In genomic region chr10:75325821-75326220, GRCm38 (mm10) we compare ENCODE assay signal across 19 mouse cellular contexts. TPM values are rescaled to one million over a fixed set of nuclear protein-coding genes. Genes with fewer than 3 reads are reported as not detected.
A peak's percentile ranks its signal among the peaks of the same experiment; 100 is the strongest.
DNase-seq lines count a peak whose midpoint lies in the region; ATAC-seq and TF ChIP-seq lines count a peak whose summit lies in the region.
"Had no signal": no experiment of that assay in that cellular context is flagged by ENCODE, and none has a peak within 500 bp of the region (broad histone marks: within the 10 kb centered on the region; RNA-seq: fewer than 3 reads in every experiment).

No protein-coding gene starts in this region.

- H3K27me3 ChIP-seq in CH12.LX (replicated peaks), result no peaks in the 10 kb centered on the region
- H3K27me3 ChIP-seq in midbrain, embryonic 16.5 days (ENCODE audit: control insufficient read depth, insufficient read depth, low read depth, low read length), result no peaks in the 10 kb centered on the region
- H3K27me3 ChIP-seq: embryonic facial prominence, embryonic 12.5 days; forebrain, embryonic 13.5 days; forebrain, embryonic 15.5 days; Patski had no signal

- no peaks in the 10 kb centered on the region for H3K9me3 ChIP-seq in CH12.LX (replicated peaks; ENCODE audit: low read length)
- H3K9me3 ChIP-seq in midbrain, embryonic 16.5 days (replicated peaks; ENCODE audit: control insufficient read depth, low read length, poor library complexity, severe bottlenecking), result no peaks in the 10 kb centered on the region
- H3K9me3 ChIP-seq: embryonic facial prominence, embryonic 10.5 days; embryonic facial prominence, embryonic 12.5 days; forebrain, embryonic 13.5 days; forebrain, embryonic 15.5 days had no signal

- no peak for TF ChIP-seq CTCF in CH12.LX (conservative IDR thresholded peaks at IDR 0.05 in 1 of 2, IDR thresholded peaks at IDR 0.05 in 1 of 2; ENCODE audit: low read depth in 2 of 2, low read length in 2 of 2)

- TF ChIP-seq RAD21 in CH12.LX (IDR thresholded peaks at IDR 0.05; ENCODE audit: low read depth, low read length), result no peak

- peak overlapping the region; percentile 78 for H3K27ac ChIP-seq in CH12.LX (ENCODE audit: insufficient read depth, low read depth)
- H3K27ac ChIP-seq in midbrain, embryonic 16.5 days (ENCODE audit: low read length), result no peak overlapping the region
- H3K27ac ChIP-seq: embryonic facial prominence, embryonic 10.5 days; embryonic facial prominence, embryonic 12.5 days; forebrain, embryonic 13.5 days; forebrain, embryonic 15.5 days had no signal

- H3K4me2 ChIP-seq in CH12.LX (ENCODE audit: insufficient read depth, low read depth, poor library complexity, severe bottlenecking), result no peak overlapping the region
- no peak overlapping the region for H3K4me2 ChIP-seq in midbrain, embryonic 16.5 days (ENCODE audit: low read length)
- H3K4me2 ChIP-seq: embryonic facial prominence, embryonic 12.5 days; forebrain, embryonic 13.5 days; forebrain, embryonic 15.5 days had no signal

- in situ Hi-C loops in CH12.LX (cut with MboI; ENCODE audit: low pct_ligation_motif_present, low pct_unique_long_range_greater_than_20kb, low sequenced_read_pairs), result no loop called here

- intact Hi-C loops in heart, postnatal 14 days (cut with DNase I), result no loop called here

- dilution Hi-C loops in CH12.LX (cut with MboI; ENCODE audit: extremely low pct_ligation_motif_present, extremely low pct_unique_long_range_greater_than_20kb, low sequenced_read_pairs), result no loop called here

- H3K9ac ChIP-seq in CH12.LX (ENCODE audit: insufficient read depth, low read depth), result no peak overlapping the region
- H3K9ac ChIP-seq in midbrain, embryonic 16.5 days (ENCODE audit: low read depth, low read length), result no peak overlapping the region
- H3K9ac ChIP-seq: embryonic facial prominence, embryonic 12.5 days; forebrain, embryonic 13.5 days; forebrain, embryonic 15.5 days; forebrain, postnatal 0 days had no signal

- 97% methylated on average over 23 of the region's 23 CpGs for WGBS in midbrain, embryonic 16.5 days

- H3K4me3 ChIP-seq in CH12.LX (replicated peaks in 1 of 3; ENCODE audit: low read depth in 2 of 3, low read length in 2 of 3, poor library complexity in 1 of 3), result peak overlapping the region in 1 of 3 experiments; percentile 21
- H3K4me3 ChIP-seq in midbrain, embryonic 16.5 days (ENCODE audit: low read depth, low read length), result no peak overlapping the region
- H3K4me3 ChIP-seq: embryonic facial prominence, embryonic 10.5 days; embryonic facial prominence, embryonic 12.5 days; forebrain, embryonic 13.5 days; forebrain, embryonic 15.5 days had no signal

- no peaks in the 10 kb centered on the region; the same call in none of the 2 replicates for H3K79me2 ChIP-seq in CH12.LX (replicated peaks; ENCODE audit: control insufficient read depth, extremely low read depth, insufficient read depth, poor library complexity, severe bottlenecking)

- peaks cover 68 to 97% of the 10 kb centered on the region in 2 experiments for H3K4me1 ChIP-seq in CH12.LX (ENCODE audit: control insufficient read depth in 1 of 2, insufficient read depth in 2 of 2)
- no peaks in the 10 kb centered on the region for H3K4me1 ChIP-seq in midbrain, embryonic 16.5 days (ENCODE audit: control insufficient read depth, insufficient read depth, low read length)
- H3K4me1 ChIP-seq: forebrain, embryonic 13.5 days had no signal

- ATAC-seq in midbrain, embryonic 16.5 days, result no peak
- ATAC-seq: forebrain, embryonic 13.5 days; forebrain, embryonic 15.5 days; forebrain, postnatal 0 days had no signal

- no peak for TF ChIP-seq POLR2A in CH12.LX (IDR thresholded peaks at IDR 0.05; ENCODE audit: low read depth, low read length)

- H3K36me3 ChIP-seq in CH12.LX (replicated peaks in 1 of 2; ENCODE audit: control insufficient read depth in 1 of 2, insufficient read depth in 1 of 2, low read length in 1 of 2), result peaks cover 13 to 51% of the 10 kb centered on the region in 2 experiments
- H3K36me3 ChIP-seq in midbrain, embryonic 16.5 days (ENCODE audit: control insufficient read depth, insufficient read depth, low read length), result no peaks in the 10 kb centered on the region
- H3K36me3 ChIP-seq: embryonic facial prominence, embryonic 10.5 days; embryonic facial prominence, embryonic 12.5 days; forebrain, embryonic 15.5 days had no signal

- peak; percentile 91 for DNase-seq in heart, adult 11 months
- DNase-seq in heart, postnatal 14 days, result no peak
- no peak for DNase-seq in CH12.LX (ENCODE audit: extremely low read depth)
- DNase-seq in ZHBTc4 (ENCODE audit: low read depth, low spot score), result peak; percentile 11
- no peak for DNase-seq in MN1 (ENCODE audit: low spot score)
- DNase-seq: cerebellum, adult 11 months; cerebellum, adult 18-20 months; cerebellum, adult 8-10 months; cerebellum, adult 9-11 months; cerebellum, postnatal 14 days; cerebellum, postnatal 36 days; forebrain, postnatal 0 days had no signal

- TF ChIP-seq EP300 in CH12.LX (IDR thresholded peaks at IDR 0.05; ENCODE audit: low read length), result no peak

TF ChIP-seq in CH12.LX, 34 proteins besides CTCF, POLR2A, EP300 and RAD21:
- no peak for TF ChIP-seq HCFC1 (IDR thresholded peaks at IDR 0.05; ENCODE audit: low read depth, low read length)
- no peak for TF ChIP-seq POLR2AphosphoS2 (IDR thresholded peaks at IDR 0.05; ENCODE audit: low read depth, low read length)
- TF ChIP-seq NRF1 (IDR thresholded peaks at IDR 0.05; ENCODE audit: low read depth, low read length), result no peak
- no peak for TF ChIP-seq USF2 (conservative IDR thresholded peaks at IDR 0.05; ENCODE audit: low read depth, low read length)
- TF ChIP-seq MYC (IDR thresholded peaks at IDR 0.05; ENCODE audit: low read depth, low read length), result no peak
- TF ChIP-seq TBP (conservative IDR thresholded peaks at IDR 0.05; ENCODE audit: low read depth, low read length), result no peak
- TF ChIP-seq RCOR1 (conservative IDR thresholded peaks at IDR 0.05; ENCODE audit: low read depth, low read length), result no peak
- TF ChIP-seq NELFE (IDR thresholded peaks at IDR 0.05; ENCODE audit: low read depth, low read length), result no peak

RNA-seq across cellular contexts. Expression of gene Adora2a, which starts 9.1 kb away (rescaled TPM):
- 10 to 100 TPM; 13.2 to 15.2 TPM for total RNA-seq in heart, postnatal 14 days (2021)
- total RNA-seq in CH12.LX (2012; rRNA removed) (7.1 and 14.4 TPM in 2 replicates), CH12.LX (2014; rRNA removed) (2.5 and 3.2 TPM in 2 replicates)
- 6.4 and 7.6 TPM in 2 replicates for polyA plus RNA-seq in CH12.LX (2012; ENCODE audit: insufficient read length, low read depth)
- 3.7 and 3.8 TPM in 2 replicates for polyA plus RNA-seq in midbrain, embryonic 16.5 days (2015; fragmentation: Nextera tagmentation; extraction: Ambion mirVana)
- total RNA-seq: MEL had no signal

Comparison
In these comparisons a context has a peak if more than half of its experiments do, and no peak if none do; other contexts are left out.
1. DNase-seq: peak in heart, adult 11 months (single experiment) and ZHBTc4 (single experiment); none in heart, postnatal 14 days (0 of 2), CH12.LX (single experiment) and MN1 (single experiment).